Mouse (Mus musculus) spleen, adult 2 months (tissue): ENCODE measurements around the gene Vasn.

Experiments
- CTCF ChIP-seq: fragments of 200-500 bp; IDR thresholded peaks from 2 replicates; pipeline ENCODE4 v1.5.1; 2011; ENCODE audit warnings: mild to moderate bottlenecking, inconsistent platforms; ENCODE audit not compliant: insufficient read depth, insufficient read length, insufficient replicate concordance; ENCODE audit errors: extremely low read depth
- POLR2A ChIP-seq: fragments of 200-500 bp; IDR thresholded peaks from 2 replicates; pipeline ENCODE4 v1.6.1; 2011; ENCODE audit warnings: low read depth, low read length, inconsistent platforms

DNA sequence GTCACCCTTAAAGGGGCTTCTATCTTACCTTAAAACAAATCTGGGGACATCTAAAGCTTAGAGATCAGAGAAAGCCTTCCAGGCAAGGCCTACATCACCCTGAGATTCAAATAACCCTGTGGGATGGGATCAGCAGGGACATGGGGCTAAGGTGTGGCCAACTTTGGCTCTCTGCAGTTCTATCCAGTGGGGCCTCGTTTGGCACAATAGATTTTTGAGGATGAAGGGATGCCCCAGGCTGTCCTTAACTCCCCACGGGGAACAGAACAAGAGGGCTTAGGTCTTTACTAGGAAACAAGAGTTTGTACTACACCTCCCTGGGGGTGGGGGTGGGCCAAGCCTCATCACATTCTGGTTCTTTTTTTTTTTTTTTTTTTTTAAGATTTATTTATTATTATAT is 19.6 kb downstream of the Vasn start:
- TF ChIP-seq CTCF (no peak), POLR2A (no peak)
